Mouse (Mus musculus): ENCODE measurements around the gene Nup54.

DNA sequence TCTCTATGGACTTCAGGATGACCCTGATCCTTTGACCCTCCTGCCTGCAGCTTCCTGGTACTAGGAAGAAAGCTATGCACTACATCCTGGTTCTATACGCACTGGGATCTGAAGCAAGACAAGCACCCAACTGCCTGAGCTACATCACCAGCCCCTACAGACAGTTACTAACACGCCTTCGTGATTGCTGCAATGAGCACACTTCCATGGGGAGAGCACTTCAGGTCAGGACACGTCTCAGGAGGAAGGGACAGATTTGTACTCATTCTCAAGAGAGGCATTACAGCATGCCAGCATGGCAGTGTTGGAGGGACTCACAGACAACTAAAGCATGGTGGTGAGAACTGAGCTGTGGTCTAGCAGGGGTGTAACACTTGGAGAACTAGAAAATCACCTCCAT, 36.5 kb upstream of the Nup54 start:
- TF ChIP-seq GATA1 (IDR thresholded peaks at IDR 0.05; ENCODE audit: borderline replicate concordance, low read length) (no peak), FLI1 (IDR thresholded peaks at IDR 0.05; ENCODE audit: low read length) (no peak)
